Mouse (Mus musculus) embryo, embryonic 11 days (tissue): ENCODE data around the gene Klk7.

Experiments
- DNase-seq: peaks from one replicate; pipeline ENCODE4 v3.0.0-alpha.2; 2015

Gene Klk7

DNA sequence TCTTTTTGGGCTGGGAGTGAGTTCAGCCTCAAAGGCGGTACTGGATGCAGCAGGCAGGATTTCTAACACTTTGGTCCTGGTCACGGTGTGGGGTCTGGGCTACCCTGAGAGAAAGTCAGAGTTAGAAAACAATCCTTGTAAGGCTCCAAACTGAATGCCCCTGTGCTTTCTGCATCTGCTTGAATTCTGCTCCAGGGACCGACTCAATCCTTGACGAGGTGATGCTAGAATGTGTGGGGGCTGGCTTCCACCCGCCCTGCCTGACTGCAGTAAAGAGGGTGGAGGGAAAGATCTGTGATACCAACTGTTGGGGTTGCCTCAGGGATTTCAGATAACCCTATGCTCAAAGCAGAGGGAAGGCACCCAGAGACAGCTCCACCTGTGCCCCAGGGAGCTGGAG, at the start of gene Klk7:
TSS of gene Klk7 (plus strand) at position 301 of the 400 bp plus-strand sequence.
- DNase-seq: no peak

GRCm38 (mm10) chr7:43766484-43766883, 44.6 kb upstream of the Klk7 start:
- no peak for DNase-seq

- DNase-seq: no peak
Measured at GRCm38 (mm10) chr7:43768597-43768996, 42.5 kb upstream of the Klk7 start, which contains the start of gene Klk12. Klk12 (plus strand) TSS chr7:43768897.

DNA sequence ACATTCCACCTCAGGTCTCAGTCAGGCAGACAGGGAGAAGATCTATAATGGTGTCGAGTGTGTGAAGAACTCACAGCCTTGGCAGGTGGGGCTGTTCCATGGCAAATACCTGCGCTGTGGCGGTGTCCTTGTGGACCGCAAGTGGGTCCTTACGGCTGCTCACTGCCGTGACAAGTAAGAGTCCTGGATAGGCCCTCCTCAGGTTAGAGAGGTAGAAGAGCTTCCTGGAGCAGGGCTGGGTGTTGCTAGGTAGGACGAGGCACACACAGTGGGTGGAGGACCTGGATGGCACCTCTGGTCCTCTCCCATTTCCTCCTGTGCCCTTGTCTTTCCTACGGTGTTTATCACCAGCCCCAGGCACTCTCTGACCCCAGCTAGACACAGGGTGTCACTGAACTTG, 41.5 kb upstream of the Klk7 start:
- DNase-seq: no peak

DNA sequence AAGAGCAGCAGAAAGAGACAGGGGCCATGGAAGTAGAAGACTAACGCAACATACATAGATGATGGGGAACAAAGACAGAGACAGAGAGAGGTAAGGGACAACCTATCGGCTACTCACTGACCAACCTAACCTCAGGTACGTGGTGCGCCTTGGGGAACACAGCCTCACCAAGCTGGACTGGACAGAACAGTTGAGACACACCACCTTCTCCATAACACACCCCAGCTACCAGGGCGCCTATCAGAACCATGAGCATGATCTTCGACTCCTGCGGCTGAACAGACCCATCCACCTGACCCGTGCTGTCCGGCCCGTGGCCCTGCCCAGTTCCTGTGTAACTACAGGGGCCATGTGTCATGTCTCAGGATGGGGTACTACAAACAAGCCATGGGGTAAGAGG, 40.4 kb upstream of the Klk7 start:
- DNase-seq: no peak

DNA sequence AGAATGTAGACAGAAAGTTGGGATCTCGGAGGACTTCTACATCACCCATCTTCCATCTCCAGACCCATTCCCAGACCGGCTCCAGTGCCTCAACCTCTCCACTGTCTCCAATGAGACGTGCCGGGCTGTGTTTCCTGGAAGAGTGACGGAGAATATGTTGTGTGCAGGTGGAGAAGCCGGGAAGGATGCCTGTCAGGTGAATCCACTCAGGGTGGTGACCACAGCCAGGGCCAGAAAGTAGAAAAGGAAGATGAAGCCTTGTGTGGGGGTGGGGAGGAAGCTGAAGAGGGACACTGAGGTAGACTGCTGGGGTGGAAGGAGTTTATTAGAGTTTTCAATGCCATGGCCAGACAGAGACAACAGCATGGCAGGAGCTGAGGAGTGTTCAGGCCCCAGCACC, 39.2 kb upstream of the Klk7 start:
- no peak for DNase-seq

DNA sequence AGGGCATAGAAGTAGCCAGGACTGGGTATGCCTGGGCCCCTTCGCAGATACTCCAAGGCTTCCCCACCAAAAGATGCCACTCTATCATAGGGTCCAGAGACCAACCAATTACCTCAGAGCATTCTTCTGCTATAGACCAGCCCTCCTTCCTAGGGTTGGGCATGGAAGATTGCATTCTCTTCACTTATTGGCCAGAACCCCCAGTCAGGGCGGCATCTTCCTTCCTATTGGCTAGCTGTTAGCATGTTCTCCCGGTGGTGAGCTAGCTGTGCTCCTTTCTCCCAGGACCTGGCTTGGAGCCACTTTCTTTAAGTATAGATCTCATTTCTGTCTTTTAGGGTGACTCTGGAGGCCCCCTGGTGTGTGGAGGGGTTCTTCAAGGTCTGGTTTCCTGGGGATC, 38.2 kb upstream of the Klk7 start:
- no peak for DNase-seq

DNA sequence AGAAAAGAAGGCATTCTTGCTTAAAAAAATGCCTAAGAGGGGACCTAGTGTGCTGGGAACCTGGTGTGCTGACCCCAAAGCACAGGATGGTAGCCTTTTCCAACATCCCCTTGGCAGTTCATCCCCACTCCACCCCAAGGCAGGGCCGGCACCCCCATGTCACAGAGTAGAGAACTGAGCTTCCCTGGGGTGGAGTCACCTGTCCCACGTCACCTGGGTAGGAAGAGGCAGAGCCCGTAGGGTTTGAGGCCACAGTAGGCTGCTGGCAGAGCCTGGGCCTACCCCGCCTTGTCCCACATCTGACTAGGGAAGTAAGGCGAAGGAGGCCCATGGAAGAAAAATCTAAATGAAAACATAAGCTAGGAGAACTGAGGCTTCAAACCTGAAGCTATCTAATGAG, 36.7 kb upstream of the Klk7 start, which contains the start of gene Klk11:
TSS of gene Klk11 (plus strand) at position 241 of the 400 bp plus-strand sequence.
- no peak for DNase-seq

DNA sequence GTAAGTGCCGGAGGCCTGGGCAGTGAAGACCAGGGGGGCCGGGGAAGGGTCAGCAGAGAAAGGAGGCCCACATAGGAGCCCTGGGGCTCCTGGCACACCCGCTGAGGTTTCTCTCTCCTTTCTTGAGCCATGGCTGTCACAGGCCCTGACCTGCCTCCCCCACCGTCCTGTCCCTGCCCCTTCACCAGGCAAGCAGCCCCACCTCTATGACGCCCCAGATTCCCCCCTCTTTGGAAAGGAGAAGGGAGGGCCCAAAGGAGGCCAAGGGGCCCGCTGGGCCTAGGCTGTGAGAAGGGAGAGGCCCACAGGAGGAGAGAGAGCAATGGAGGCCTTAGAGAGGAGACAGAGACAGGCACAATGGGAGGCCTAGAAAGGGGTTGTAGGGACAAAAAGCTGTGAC, 36.3 kb upstream of the Klk7 start:
- no peak for DNase-seq

DNA sequence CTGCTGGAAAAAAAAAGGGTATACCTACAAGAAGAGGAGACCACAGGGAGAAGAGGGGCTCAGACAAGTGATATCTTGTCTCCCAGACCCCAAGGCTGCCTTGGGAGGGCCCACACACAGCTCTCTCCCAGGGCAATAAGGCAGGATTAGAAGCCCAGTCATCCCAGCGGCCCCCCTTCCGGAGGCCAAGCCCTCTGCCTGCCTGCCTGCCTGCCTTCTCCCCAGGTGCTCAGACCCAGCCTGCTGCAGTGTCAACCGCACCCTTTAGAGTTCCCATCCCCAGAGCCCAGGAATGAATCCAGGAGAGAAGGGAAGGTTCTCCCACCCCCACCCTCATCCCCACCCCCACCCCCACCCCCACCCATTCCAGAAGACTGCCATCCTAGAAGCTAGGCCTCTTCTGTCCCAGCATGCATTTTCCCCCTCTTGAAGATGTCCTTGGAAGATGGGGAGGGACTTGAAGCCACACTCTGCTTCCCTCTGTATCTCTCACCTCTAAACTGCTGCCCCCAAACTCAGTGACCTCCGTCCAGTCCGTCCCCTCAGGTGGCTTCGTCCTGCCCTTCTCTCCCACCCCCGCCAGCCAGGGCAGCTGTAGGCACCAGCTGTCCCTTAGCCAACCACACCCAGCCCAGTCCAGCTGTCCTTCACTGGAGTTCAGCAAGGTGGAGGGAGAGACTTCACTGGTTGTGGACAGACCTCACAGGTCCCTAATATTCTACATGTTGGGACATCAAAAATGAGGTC, 35.6 kb upstream of the Klk7 start:
- no peak for DNase-seq

DNA sequence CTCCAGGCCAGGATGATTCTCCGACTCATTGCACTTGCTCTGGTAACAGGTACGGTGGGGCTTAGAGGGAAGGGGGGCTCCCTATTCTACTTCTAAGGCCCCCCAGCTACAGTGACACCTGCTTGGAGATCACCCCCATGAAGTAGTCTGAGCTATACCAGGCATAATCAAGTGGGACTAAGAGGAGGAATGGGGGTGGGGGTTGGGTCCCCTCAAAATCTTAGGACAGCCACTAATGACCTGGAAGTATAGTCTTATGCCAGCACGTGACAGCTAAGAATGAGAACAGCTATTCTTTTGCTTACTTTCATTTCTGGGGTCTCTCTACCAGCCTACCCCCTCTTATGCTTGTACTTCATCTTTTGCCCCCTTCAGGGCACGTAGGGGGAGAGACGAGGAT, 34.6 kb upstream of the Klk7 start:
- DNase-seq: no peak

DNA sequence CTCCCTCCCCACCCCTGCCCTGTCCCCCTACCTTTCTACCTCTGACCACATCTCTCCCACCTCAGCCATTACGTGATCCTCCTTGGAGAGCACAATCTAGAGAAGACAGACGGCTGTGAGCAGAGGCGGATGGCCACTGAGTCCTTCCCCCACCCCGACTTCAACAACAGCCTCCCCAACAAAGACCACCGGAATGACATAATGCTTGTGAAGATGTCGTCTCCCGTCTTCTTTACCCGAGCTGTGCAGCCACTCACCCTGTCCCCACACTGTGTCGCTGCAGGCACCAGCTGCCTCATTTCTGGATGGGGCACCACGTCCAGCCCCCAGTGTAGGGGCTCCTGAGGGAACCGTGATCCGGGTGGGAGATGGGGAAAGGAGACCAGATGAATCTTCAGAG, 33.7 kb upstream of the Klk7 start:
- DNase-seq: no peak

- no peak for DNase-seq
Measured at GRCm38 (mm10) chr7:43778176-43778970, 32.7 kb upstream of the Klk7 start.

DNA sequence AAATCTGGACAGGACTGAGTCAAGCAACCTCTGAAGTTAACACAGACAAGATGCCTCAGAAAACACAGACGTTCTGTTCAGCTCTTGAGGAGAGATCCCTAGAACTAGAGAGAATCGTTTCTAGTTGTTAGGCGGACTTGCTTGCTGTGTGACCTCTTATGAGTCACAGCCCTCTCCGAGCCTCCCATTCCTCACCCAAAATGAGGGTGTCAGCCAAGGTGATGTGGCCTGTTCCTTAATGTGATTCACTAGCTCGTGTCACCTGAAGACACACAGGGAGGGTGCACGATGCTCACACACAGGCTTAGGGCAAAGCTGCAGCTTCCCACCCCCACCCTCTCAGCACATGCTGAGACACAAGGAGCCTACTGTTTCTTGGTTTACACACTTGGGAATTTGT, 30.9 kb upstream of the Klk7 start:
- no peak for DNase-seq

- no peak for DNase-seq
Measured at GRCm38 (mm10) chr7:43780746-43781145, 30.3 kb upstream of the Klk7 start, which contains the start of gene Klk10. Klk10 (plus strand) TSS chr7:43781035.

- DNase-seq: no peak
Measured at GRCm38 (mm10) chr7:43781541-43781940, 29.6 kb upstream of the Klk7 start.

DNA sequence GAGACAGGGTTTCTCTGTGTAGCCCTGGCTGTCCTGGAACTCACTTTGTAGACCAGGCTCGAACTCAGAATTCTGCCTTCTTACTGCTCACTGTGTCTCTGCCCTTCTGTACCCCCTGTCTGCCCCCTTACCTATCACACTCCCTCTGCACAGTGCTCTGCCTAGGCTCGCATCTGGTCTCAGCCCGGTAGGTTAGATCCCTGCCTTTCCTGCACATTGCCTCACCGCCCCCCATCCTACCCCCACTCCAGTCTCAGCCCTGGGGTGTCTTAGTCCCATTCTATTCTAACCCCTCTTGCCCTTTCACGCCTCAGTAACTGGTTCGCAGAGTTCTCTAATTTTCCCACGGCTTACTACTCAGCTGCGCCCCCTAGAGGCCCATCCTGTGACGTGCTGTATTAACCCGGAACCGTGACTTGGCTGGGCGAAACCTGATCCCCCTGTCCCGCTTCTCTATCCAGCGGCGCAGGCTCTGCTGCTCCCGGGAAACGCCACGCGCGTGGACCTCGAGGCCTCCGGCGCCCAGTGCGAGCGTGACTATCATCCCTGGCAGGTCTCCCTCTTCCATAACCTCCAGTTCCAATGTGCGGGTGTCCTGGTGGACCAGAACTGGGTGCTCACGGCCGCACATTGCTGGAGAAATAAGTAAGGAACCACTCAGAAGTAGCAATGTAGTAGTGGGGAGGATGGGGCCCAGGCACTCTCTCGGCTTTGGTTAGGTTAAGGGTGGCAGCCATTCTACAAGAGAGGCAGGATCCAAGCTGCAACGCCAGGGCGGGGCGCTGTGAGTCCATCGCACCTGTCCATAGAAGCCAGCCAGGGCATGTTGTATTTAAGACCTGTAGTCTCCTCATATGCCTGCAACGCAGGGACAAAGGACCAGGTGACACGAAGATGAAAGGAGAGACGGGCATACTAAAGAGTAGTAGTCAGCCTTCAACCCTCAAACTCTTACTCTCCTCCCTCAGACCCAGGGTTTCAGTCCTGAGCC, 28.5 kb upstream of the Klk7 start:
- DNase-seq: peak; percentile 89

- no peak for DNase-seq
Measured at GRCm38 (mm10) chr7:43785286-43785685, 25.8 kb upstream of the Klk7 start.

- DNase-seq: no peak
Measured at GRCm38 (mm10) chr7:43788096-43788495, 23.0 kb upstream of the Klk7 start.

DNA sequence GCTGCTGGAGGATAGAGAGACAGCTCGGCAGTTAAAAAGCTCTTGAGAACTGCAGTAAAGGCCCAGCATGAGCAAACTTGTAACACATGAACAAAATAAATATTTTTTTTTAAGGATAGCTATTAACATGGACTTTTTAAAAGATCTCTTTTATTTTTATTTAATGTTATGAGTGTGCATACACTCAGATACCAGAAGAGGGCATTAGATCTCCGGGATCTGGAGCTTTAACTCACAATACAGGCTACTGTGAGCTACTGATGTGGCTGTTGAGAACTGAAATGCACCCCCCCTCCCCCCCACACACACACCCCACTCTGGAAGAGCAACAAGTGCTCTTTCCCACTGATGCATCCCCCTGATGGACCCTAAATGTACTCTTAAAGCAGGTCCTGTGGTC, 21.8 kb upstream of the Klk7 start:
- DNase-seq: no peak

DNA sequence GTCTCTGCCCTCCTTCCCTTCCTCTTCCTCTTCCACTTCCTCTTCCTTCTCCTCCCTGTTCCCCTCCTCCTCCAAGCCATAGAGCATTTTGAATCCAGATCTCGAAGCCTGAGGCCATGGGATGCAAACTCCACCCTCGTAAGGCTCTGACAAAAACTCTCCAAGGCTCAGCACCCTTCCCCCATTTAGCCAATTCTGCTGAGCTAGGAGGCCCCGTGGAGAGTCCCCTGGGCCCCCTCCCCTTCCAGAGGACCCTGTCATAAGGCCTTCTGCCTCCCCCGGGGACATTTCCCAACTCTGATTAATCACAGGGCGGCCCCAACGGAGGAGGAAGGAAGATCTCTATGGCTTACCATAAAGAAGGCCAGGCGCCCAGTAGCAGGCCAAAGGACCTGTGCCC, 19.5 kb upstream of the Klk7 start, which contains the start of gene Klk9:
TSS of gene Klk9 (plus strand) at position 301 of the 400 bp plus-strand sequence.
- DNase-seq: no peak

- DNase-seq: peak; percentile 6
Measured at GRCm38 (mm10) chr7:43796355-43796754, 14.7 kb upstream of the Klk7 start.

- peak; percentile 54 for DNase-seq
Measured at GRCm38 (mm10) chr7:43797333-43797769, 13.7 kb upstream of the Klk7 start, which contains the start of gene Klk8. Klk8 (plus strand) TSS chr7:43797577.
